ENCODE assay signal across 8 mouse cellular contexts in genomic region chr16:20589366-20589938, GRCm38 (mm10). TPM values are rescaled to one million over a fixed set of nuclear protein-coding genes. Genes with fewer than 3 reads are reported as not detected.
DNase-seq lines count a peak whose midpoint lies in the region; ATAC-seq and TF ChIP-seq lines count a peak whose summit lies in the region.

Gene Vwa5b2 (plus strand): TSS chr16:20589471.

- under 1% methylated on average over 24 of the region's 24 CpGs for WGBS in embryonic facial prominence, embryonic 11.5 days
- WGBS in hindbrain, embryonic 12.5 days: 1% methylated on average over 24 of the region's 24 CpGs
- 3% methylated on average over 24 of the region's 24 CpGs for WGBS in liver, embryonic 14.5 days (ENCODE audit: insufficient replicate concordance)
- WGBS in stomach, embryonic 15.5 days: under 1% methylated on average over 24 of the region's 24 CpGs

- peaks cover 38% of the 10 kb centered on the region for H3K27me3 ChIP-seq in embryonic facial prominence, embryonic 11.5 days (ENCODE audit: control insufficient read depth, insufficient read depth, low read length)
- peaks cover 66% of the 10 kb centered on the region for H3K27me3 ChIP-seq in hindbrain, embryonic 12.5 days
- peaks cover 63% of the 10 kb centered on the region for H3K27me3 ChIP-seq in liver, embryonic 14.5 days (ENCODE audit: control insufficient read depth, insufficient read depth, low read length)
- peaks cover 47% of the 10 kb centered on the region for H3K27me3 ChIP-seq in stomach, embryonic 15.5 days (replicated peaks)

- H3K4me2 ChIP-seq in embryonic facial prominence, embryonic 11.5 days (ENCODE audit: low read depth, low read length): peak within 1 kb of the TSS; percentile 89
- H3K4me2 ChIP-seq in hindbrain, embryonic 12.5 days (replicated peaks): peak within 1 kb of the TSS; percentile 70
- peak within 1 kb of the TSS; percentile 60 for H3K4me2 ChIP-seq in liver, embryonic 14.5 days (ENCODE audit: low read depth)
- peak within 1 kb of the TSS; percentile 86 for H3K4me2 ChIP-seq in stomach, embryonic 15.5 days

- no peak within 1 kb of the TSS for H3K27ac ChIP-seq in embryonic facial prominence, embryonic 11.5 days (replicated peaks; ENCODE audit: low read depth, low read length)
- 0 out of 2 replicates have a peak within 1 kb of the TSS, but pooled peaks have one; percentile 13 for H3K27ac ChIP-seq in hindbrain, embryonic 12.5 days
- no peak within 1 kb of the TSS for H3K27ac ChIP-seq in liver, embryonic 14.5 days
- no peak within 1 kb of the TSS for H3K27ac ChIP-seq in stomach, embryonic 15.5 days

- ATAC-seq in embryonic facial prominence, embryonic 11.5 days (replicated peaks; ENCODE audit: insufficient number of reproducible peaks, low FRiP score, low TSS enrichment, low read depth): peak; percentile 55
- ATAC-seq in hindbrain, embryonic 12.5 days (ENCODE audit: low FRiP score): peak; percentile 72
- ATAC-seq in liver, embryonic 14.5 days (ENCODE audit: insufficient read depth): no peak
- peak; percentile 11; the same call in 1 of the 2 replicates for ATAC-seq in stomach, embryonic 15.5 days (ENCODE audit: insufficient read depth, low FRiP score, low read depth)
- ATAC-seq in erythroid progenitor cell, adult 5-6 weeks (replicated peaks; ENCODE audit: low FRiP score, poor library complexity, severe bottlenecking): no peak

- DNase-seq in layer of hippocampus, adult 8-10 months (ENCODE audit: low spot score in 2 of 2): no peak
- DNase-seq in layer of hippocampus, adult 9-10 months (ENCODE audit: low spot score): no peak
- no peak for DNase-seq in embryonic facial prominence, embryonic 11.5 days (ENCODE audit: low spot score)
- DNase-seq in liver, embryonic 14.5 days (ENCODE audit: low read depth in 3 of 3, low spot score in 3 of 3): no peak
- DNase-seq in urinary bladder, postnatal 4 days (ENCODE audit: low spot score in 2 of 2): no peak

- peak within 1 kb of the TSS; percentile 40 for H3K9ac ChIP-seq in embryonic facial prominence, embryonic 11.5 days (replicated peaks; ENCODE audit: low read length)
- H3K9ac ChIP-seq in hindbrain, embryonic 12.5 days: peak within 1 kb of the TSS; percentile 58
- H3K9ac ChIP-seq in liver, embryonic 14.5 days (replicated peaks): no peak within 1 kb of the TSS
- 0 out of 2 replicates have a peak within 1 kb of the TSS, but pooled peaks have one; percentile 4 for H3K9ac ChIP-seq in stomach, embryonic 15.5 days

- no peaks in the 10 kb centered on the region for H3K36me3 ChIP-seq in embryonic facial prominence, embryonic 11.5 days (replicated peaks; ENCODE audit: control insufficient read depth, insufficient read depth, low read depth, low read length)
- no peaks in the 10 kb centered on the region for H3K36me3 ChIP-seq in hindbrain, embryonic 12.5 days
- H3K36me3 ChIP-seq in liver, embryonic 14.5 days (replicated peaks; ENCODE audit: control insufficient read depth, insufficient read depth, low read depth): no peaks in the 10 kb centered on the region
- H3K36me3 ChIP-seq in stomach, embryonic 15.5 days: no peaks in the 10 kb centered on the region

- H3K9me3 ChIP-seq in embryonic facial prominence, embryonic 11.5 days (replicated peaks; ENCODE audit: control insufficient read depth, low read length): no peaks in the 10 kb centered on the region
- no peaks in the 10 kb centered on the region for H3K9me3 ChIP-seq in hindbrain, embryonic 12.5 days (replicated peaks)
- no peaks in the 10 kb centered on the region for H3K9me3 ChIP-seq in liver, embryonic 14.5 days (ENCODE audit: control insufficient read depth, low read length)
- no peaks in the 10 kb centered on the region for H3K9me3 ChIP-seq in stomach, embryonic 15.5 days

- H3K4me3 ChIP-seq in embryonic facial prominence, embryonic 11.5 days (ENCODE audit: low read depth, low read length): peak within 1 kb of the TSS; percentile 42
- peak within 1 kb of the TSS; percentile 44 for H3K4me3 ChIP-seq in hindbrain, embryonic 12.5 days
- peak within 1 kb of the TSS; percentile 26 to 39 for H3K4me3 ChIP-seq in liver, embryonic 14.5 days (ENCODE audit: insufficient read depth in 1 of 2, low read depth in 2 of 2, low read length in 2 of 2)
- H3K4me3 ChIP-seq in stomach, embryonic 15.5 days (replicated peaks): peak within 1 kb of the TSS; percentile 46

- TF ChIP-seq EP300 in liver, embryonic 14.5 days (IDR thresholded peaks at IDR 0.05; ENCODE audit: low read depth): no peak

- H3K4me1 ChIP-seq in embryonic facial prominence, embryonic 11.5 days (ENCODE audit: control insufficient read depth, insufficient read depth, low read length): 0 out of 2 replicates have a peak, but pooled peaks cover 3% of the 10 kb centered on the region
- peaks cover 25% of the 10 kb centered on the region for H3K4me1 ChIP-seq in hindbrain, embryonic 12.5 days
- peaks cover 3 to 6% of the 10 kb centered on the region in 2 experiments; a peak in 3 of 4 replicates for H3K4me1 ChIP-seq in liver, embryonic 14.5 days (replicated peaks; ENCODE audit: control insufficient read depth in 2 of 2, insufficient read depth in 2 of 2, low read length in 1 of 2)
- peaks cover 20% of the 10 kb centered on the region for H3K4me1 ChIP-seq in stomach, embryonic 15.5 days

- TF ChIP-seq CTCF in liver, embryonic 14.5 days (IDR thresholded peaks at IDR 0.05; ENCODE audit: low read depth): no peak

RNA-seq across cellular contexts. Expression of gene Vwa5b2, which starts in this region (rescaled TPM):
- total RNA-seq in layer of hippocampus, adult 8-10 months (2022): 10 to 100 TPM; 35.1 to 40.2 (median 37.2) TPM
- 1.4 TPM in 2 replicates for polyA plus RNA-seq in embryonic facial prominence, embryonic 11.5 days (2014; fragmentation: Nextera tagmentation; extraction: Ambion mirVana)
- 8.8 and 11.0 TPM in 2 replicates for polyA plus RNA-seq in hindbrain, embryonic 12.5 days (2016; fragmentation: Nextera tagmentation; extraction: Ambion mirVana)
- polyA plus RNA-seq in liver, embryonic 14.5 days (2012; rRNA removed): 0.23 and 0.35 TPM in 2 replicates
- polyA plus RNA-seq in liver, embryonic 14.5 days (2014; fragmentation: Nextera tagmentation; extraction: Ambion mirVana): 0.18 and 0.19 TPM in 2 replicates
- polyA plus RNA-seq in stomach, embryonic 15.5 days (2015; fragmentation: Nextera tagmentation; extraction: Ambion mirVana): 5.5 and 7.3 TPM in 2 replicates
- not detected in 2 replicates for total RNA-seq in erythroid progenitor cell, adult 5-6 weeks (2015; ENCODE audit: low replicate concordance)
- total RNA-seq in erythroid progenitor cell, adult 5-6 weeks (2017; ENCODE audit: low replicate concordance): 0.77 TPM in 1 of 2 replicates, not detected in the other

Comparison
In these comparisons a context has a peak if more than half of its experiments do, and no peak if none do; other contexts are left out.
1. RNA of gene Vwa5b2 (total RNA-seq): 35.1 to 40.2 TPM in layer of hippocampus, adult 8-10 months; 0.77 TPM in erythroid progenitor cell, adult 5-6 weeks; every median in the first group is over 10 times any median in the second.
2. ATAC-seq: peak in embryonic facial prominence, embryonic 11.5 days (single experiment), hindbrain, embryonic 12.5 days (single experiment) and stomach, embryonic 15.5 days (single experiment); none in liver, embryonic 14.5 days (single experiment) and erythroid progenitor cell, adult 5-6 weeks (single experiment).
3. Peak in every context shown above with its lines, with median percentiles within 50 percentile points of each other: H3K4me2 ChIP-seq and H3K4me3 ChIP-seq.